Mouse (Mus musculus) stomach, embryonic 16.5 days (tissue): ENCODE data around the gene Clstn2. TPM values are rescaled to one million over a fixed set of nuclear protein-coding genes. Genes with fewer than 3 reads are reported as not detected.

Experiments used
- ATAC-seq: fragments of 200-750 bp; cut with Nextera tagmentation; 2 replicates; pipeline ENCODE4 v1.8.0; 2017; ENCODE audit warnings: moderate number of reproducible peaks, moderate TSS enrichment; ENCODE audit not compliant: insufficient read depth, low FRiP score
- H3K27ac ChIP-seq: fragments of 300-500 bp; sonication (generic); 2 replicates; pipeline ENCODE4 v1.5.1; 2014; ENCODE audit warnings: low read length
- H3K27me3 ChIP-seq: fragments of 300-500 bp; sonication (generic); 2 replicates; pipeline ENCODE4 v1.6.1; 2014; ENCODE audit warnings: low read length, control low read depth, mixed read lengths; ENCODE audit not compliant: control insufficient read depth, insufficient read depth
- H3K36me3 ChIP-seq: fragments of 300-500 bp; sonication (generic); 2 replicates; pipeline ENCODE4 v1.6.1; 2014; ENCODE audit warnings: low read length; ENCODE audit not compliant: control insufficient read depth, insufficient read depth
- H3K4me1 ChIP-seq: fragments of 300-500 bp; sonication (generic); 2 replicates; pipeline ENCODE4 v1.6.1; 2014; ENCODE audit warnings: low read length, control low read depth, mixed read lengths; ENCODE audit not compliant: control insufficient read depth, insufficient read depth
- H3K4me2 ChIP-seq: fragments of 300-500 bp; sonication (generic); 2 replicates; pipeline ENCODE4 v1.6.1; 2014; ENCODE audit warnings: low read depth, low read length, mixed read lengths
- H3K4me3 ChIP-seq: fragments of 300-500 bp; sonication (generic); replicated peaks from 2 replicates; pipeline ENCODE4 v1.5.1; 2014; ENCODE audit warnings: mild to moderate bottlenecking, low read length
- H3K9ac ChIP-seq: fragments of 300-500 bp; sonication (generic); 2 replicates; pipeline ENCODE4 v1.6.1; 2014; ENCODE audit warnings: low read length
- H3K9me3 ChIP-seq: fragments of 300-500 bp; sonication (generic); replicated peaks from 2 replicates; pipeline ENCODE4 v1.6.1; 2016; ENCODE audit warnings: low read length, control low read depth; ENCODE audit not compliant: control insufficient read depth
- WGBS: fragments of 180-500 bp; shearing (Covaris S2); extraction: QIAGEN DNeasy Blood & Tissue Kit; methylation state at CpG from one replicate; pipeline ENCODE4 v1.1.7; 2014; 5-methylcytosine and 5-hydroxymethylcytosine counted together
- polyA plus RNA-seq: library from polyadenylated mRNA; unstranded; fragments of >200 nt; fragmentation: Nextera tagmentation; extraction: Ambion mirVana; gene quantifications from 2 replicates; pipeline ENCODE4 v1.2.1, GENCODE M21; 2015

Clstn2 gene
- polyA plus RNA-seq, 1 experiment from 2014 or later, result 1.0 TPM

DNA sequence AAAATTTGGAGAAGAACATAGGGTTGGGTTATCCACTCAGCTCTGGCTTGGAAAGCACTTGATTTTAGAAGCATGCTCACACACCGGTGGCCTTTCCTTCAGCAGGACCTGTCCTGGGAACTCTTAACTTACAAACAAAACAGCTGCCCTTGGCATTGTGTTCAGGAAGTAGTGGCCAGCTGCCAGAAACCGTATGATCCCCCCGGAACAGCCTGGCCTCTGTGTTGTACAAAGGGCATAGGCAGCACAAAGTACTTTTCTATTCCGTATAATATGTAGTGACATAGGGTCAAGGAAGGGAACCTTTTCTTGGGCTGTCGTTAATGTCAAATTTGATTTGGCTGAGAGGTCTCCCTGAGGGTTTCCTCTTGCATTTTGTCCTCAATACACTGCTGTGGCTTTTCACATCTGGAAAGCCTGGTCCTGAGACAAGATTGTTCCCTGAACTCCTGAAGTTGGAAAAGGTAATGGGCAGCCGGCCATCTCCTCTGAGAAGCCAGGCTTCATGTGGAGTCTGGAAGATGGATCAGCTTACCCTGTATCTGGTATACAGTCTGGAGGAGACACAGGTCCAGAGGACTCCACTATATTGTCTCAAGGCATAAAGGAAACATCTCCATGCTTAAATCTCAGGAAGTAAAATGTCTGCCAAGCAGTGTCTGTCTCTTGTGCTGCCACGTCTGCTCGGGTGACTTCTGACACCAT is 494.8 kb downstream of the Clstn2 start:
- H3K4me3 ChIP-seq, result no peak overlapping the region
- no peak for ATAC-seq
- 59% methylated on average over 8 of the region's 8 CpGs for WGBS

DNA sequence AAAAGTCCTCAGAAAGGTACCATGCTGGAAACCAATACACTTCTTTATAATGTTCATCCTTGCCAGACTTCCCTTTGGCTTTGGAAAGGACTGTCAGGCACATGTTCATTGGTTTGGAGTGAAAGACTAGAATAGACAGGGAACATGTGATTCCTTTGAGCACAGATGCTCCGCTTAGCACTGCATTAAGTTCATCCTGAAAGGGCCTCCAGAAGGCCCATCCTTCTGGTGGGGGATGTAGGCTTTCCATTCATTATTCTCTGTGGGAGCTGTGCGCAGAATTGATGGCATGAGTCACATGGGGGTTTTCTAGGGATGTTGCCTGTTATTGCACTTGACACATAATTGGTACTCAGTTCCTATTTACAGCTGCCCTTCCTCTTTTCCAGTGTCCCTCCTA is 498.8 kb downstream of the Clstn2 start:
- no peaks in the 10 kb centered on the region for H3K36me3 ChIP-seq

More for the DNA sequence above, 494.8 kb downstream of the Clstn2 start:
- H3K9ac ChIP-seq, result no peak overlapping the region
- no peaks in the 10 kb centered on the region for H3K9me3 ChIP-seq
- H3K27ac ChIP-seq, result no peak overlapping the region
- no peak overlapping the region for H3K4me2 ChIP-seq
- H3K4me1 ChIP-seq, result 0 out of 2 replicates have a peak, but pooled peaks cover 3% of the 10 kb centered on the region
- H3K36me3 ChIP-seq, result no peaks in the 10 kb centered on the region
- no peaks in the 10 kb centered on the region for H3K27me3 ChIP-seq

DNA sequence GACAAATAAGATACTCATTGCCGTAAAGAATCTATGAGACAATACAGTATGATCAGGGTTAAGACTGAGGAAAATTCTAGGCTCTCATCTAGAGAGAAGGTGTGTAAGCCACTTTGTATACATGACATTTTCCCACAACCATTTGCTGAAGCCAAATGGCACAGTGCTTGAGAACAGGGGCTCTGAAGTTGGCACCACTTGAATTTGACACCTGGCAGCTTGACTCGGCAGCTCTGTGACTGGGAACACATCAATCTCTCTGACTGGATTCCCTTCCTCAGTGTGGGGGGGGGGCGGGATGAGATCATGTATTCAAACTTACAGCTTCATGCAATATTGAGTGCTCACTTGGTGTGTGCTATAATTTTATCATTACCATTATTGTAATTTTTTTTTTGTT is 499.7 kb downstream of the Clstn2 start:
- WGBS, result 63% methylated on average over 3 of the region's 3 CpGs
- H3K27ac ChIP-seq, result no peak overlapping the region

More for the DNA sequence above, 498.8 kb downstream of the Clstn2 start:
- ATAC-seq, result no peak
- Histone ChIP-seq H3K4me2 (no peak overlapping the region), H3K4me3 (no peak overlapping the region), H3K9ac (no peak overlapping the region), H3K9me3 (no peaks in the 10 kb centered on the region), H3K27ac (no peak overlapping the region), H3K4me1 (0 out of 2 replicates have a peak, but pooled peaks cover 3% of the 10 kb centered on the region), H3K27me3 (no peaks in the 10 kb centered on the region)
- 87% methylated on average over 2 of the region's 2 CpGs for WGBS

DNA sequence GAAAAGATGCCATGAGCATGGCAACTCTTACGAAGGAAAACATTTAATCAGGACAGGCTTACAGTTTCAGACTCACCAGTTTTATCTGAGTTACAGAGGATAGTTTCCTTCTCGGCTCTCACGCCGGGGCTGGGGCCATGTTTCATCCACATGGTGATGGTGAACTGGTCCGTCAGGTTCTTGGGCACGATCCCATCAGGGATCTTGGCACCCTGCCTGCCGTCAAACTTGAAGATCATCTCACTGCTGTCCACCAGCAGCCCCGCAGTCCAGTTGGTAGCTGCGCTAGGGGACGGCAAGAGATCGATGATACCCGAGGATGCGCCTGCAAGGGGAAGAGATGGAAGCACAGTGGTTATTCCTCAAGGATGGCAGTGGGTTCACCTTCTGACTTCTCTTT is 500.4 kb downstream of the Clstn2 start:
- no peak overlapping the region for H3K9ac ChIP-seq
- no peaks in the 10 kb centered on the region for H3K36me3 ChIP-seq
- H3K9me3 ChIP-seq, result no peaks in the 10 kb centered on the region
- H3K27me3 ChIP-seq, result no peaks in the 10 kb centered on the region
- WGBS, result 86% methylated on average over 13 of the region's 13 CpGs
- no peak overlapping the region for H3K4me2 ChIP-seq
- ATAC-seq, result no peak
- no peak overlapping the region for H3K27ac ChIP-seq
- H3K4me3 ChIP-seq, result no peak overlapping the region
- H3K4me1 ChIP-seq, result no peaks in the 10 kb centered on the region

More for the DNA sequence above, 499.7 kb downstream of the Clstn2 start:
- H3K9ac ChIP-seq, result no peak overlapping the region
- no peaks in the 10 kb centered on the region for H3K36me3 ChIP-seq
- H3K9me3 ChIP-seq, result no peaks in the 10 kb centered on the region
- 0 out of 2 replicates have a peak, but pooled peaks cover 3% of the 10 kb centered on the region for H3K4me1 ChIP-seq
- H3K4me3 ChIP-seq, result no peak overlapping the region
- H3K4me2 ChIP-seq, result no peak overlapping the region
- no peaks in the 10 kb centered on the region for H3K27me3 ChIP-seq
- no peak for ATAC-seq

DNA sequence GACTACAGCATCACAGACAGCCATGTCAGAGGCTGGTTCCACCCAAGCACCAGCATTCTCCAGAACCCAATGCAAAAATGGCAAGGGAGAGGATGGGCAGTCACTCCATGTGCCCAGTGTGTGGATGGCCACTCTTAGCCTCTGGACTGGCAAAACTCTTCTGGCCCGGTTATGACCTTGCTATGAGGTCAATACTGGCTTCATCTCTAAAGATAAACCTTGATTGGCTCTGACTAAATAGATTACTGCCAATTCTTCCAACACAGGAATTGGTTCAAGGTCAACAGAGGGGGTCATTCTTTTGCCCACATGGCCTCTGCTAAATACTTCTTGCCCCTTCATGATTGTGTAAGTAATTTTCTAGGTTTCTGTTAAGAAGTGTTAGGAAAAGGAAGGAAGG is 505.1 kb downstream of the Clstn2 start:
- WGBS, result 97% methylated on average over 1 of the region's 1 CpGs

DNA sequence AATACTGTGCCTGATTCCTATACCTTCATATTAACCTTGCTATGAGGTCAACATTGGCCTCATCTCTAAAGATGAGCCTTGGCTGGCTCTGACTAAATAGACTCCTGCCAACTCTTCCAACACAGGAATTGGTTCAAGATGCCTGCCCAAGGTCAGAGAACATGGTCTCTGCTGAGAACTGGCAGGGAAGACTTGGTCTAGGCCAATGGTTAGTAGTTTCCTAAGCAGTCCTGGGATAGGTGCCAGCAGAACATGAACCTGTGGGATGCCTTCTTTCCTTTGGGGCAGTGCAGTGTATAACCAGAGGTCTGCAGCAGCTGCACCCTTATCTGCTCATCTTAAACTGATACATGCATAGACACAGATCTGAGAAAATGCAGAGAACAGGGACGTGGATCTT is 505.7 kb downstream of the Clstn2 start:
- H3K4me3 ChIP-seq, result no peak overlapping the region
- no peaks in the 10 kb centered on the region for H3K27me3 ChIP-seq
- no peaks in the 10 kb centered on the region for H3K9me3 ChIP-seq
- 77% methylated on average over 1 of the region's 1 CpGs for WGBS
- no peaks in the 10 kb centered on the region for H3K36me3 ChIP-seq
- H3K4me1 ChIP-seq, result no peaks in the 10 kb centered on the region
- no peak for ATAC-seq
- no peak overlapping the region for H3K4me2 ChIP-seq
- no peak overlapping the region for H3K27ac ChIP-seq
- H3K9ac ChIP-seq, result no peak overlapping the region

More for the DNA sequence above, 505.1 kb downstream of the Clstn2 start:
- Histone ChIP-seq H3K4me1 (no peaks in the 10 kb centered on the region), H3K9ac (no peak overlapping the region), H3K9me3 (no peaks in the 10 kb centered on the region), H3K36me3 (no peaks in the 10 kb centered on the region), H3K4me2 (no peak overlapping the region), H3K4me3 (no peak overlapping the region), H3K27me3 (no peaks in the 10 kb centered on the region), H3K27ac (no peak overlapping the region)
- no peak for ATAC-seq

DNA sequence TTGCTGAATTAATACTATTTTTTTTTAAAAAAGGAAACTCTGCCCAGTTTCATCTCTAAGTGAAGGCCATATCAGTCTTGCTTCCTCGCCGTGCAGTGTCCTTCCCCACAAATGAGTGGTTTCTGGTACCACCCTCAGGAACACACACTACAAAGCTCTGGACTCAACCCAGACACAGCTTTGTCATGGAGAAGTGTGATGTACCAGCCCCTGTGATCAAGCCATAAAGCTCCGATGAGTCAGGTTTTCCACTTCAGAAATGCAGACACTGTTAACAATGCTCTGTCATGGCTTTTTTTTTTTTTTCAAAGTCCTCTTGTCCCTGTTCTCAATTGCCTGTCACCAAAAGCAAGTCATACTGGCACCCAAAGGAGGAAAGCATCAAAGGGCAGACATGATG is 507.4 kb downstream of the Clstn2 start:
- Histone ChIP-seq H3K27me3 (no peaks in the 10 kb centered on the region), H3K9me3 (no peaks in the 10 kb centered on the region), H3K9ac (no peak overlapping the region), H3K36me3 (no peaks in the 10 kb centered on the region), H3K4me1 (no peaks in the 10 kb centered on the region), H3K27ac (no peak overlapping the region), H3K4me2 (no peak overlapping the region), H3K4me3 (no peak overlapping the region)
- ATAC-seq, result no peak
- 82% methylated on average over 3 of the region's 3 CpGs for WGBS

DNA sequence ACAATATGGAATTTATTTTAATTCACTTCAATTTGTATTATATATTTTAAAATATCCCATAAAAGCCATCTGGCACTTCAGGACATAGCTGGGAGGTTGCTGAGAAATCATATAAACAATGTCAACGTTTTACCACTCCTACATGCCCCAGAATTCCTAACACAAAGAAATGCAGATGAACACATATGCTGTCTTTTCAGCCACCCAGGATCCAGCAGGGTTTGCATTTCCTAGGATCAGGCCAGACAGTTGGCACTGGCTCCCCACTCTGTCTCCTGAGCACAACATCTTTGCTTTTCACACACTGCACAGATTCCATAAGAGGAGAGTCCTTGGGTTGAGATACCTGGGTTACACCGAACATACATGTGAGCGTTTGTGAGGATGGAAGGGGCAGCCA is 508.1 kb downstream of the Clstn2 start:
- no peak overlapping the region for H3K4me2 ChIP-seq

DNA sequence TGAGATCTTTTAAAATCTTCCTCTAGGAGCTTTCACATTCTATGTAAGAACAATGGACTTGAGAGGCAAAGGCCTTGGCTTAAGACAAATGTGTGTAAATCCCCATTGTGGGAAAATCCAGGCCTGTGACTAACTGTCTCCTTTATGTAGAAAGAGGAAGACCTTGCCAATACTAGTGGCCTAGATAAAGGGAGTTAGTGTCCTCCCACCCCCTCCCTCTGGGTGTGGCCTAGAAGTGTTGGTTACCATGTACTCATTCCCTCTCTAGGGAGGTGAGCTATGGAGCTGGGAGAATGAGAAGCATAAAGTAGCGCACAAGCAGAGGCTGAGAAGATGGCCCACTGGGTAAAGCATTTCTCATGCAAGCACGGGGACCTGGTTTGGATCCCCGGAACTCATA is 512.2 kb downstream of the Clstn2 start:
- H3K4me1 ChIP-seq, result no peaks in the 10 kb centered on the region
- no peaks in the 10 kb centered on the region for H3K9me3 ChIP-seq
- H3K27me3 ChIP-seq, result no peaks in the 10 kb centered on the region
- no peak overlapping the region for H3K4me2 ChIP-seq
- no peak overlapping the region for H3K4me3 ChIP-seq
- H3K9ac ChIP-seq, result no peak overlapping the region
- 91% methylated on average over 3 of the region's 3 CpGs for WGBS
- ATAC-seq, result no peak
- H3K36me3 ChIP-seq, result no peaks in the 10 kb centered on the region
- no peak overlapping the region for H3K27ac ChIP-seq

More for the DNA sequence above, 508.1 kb downstream of the Clstn2 start:
- Histone ChIP-seq H3K9ac (no peak overlapping the region), H3K36me3 (no peaks in the 10 kb centered on the region), H3K9me3 (no peaks in the 10 kb centered on the region), H3K4me3 (no peak overlapping the region), H3K27me3 (no peaks in the 10 kb centered on the region), H3K27ac (no peak overlapping the region), H3K4me1 (no peaks in the 10 kb centered on the region)
- 67% methylated on average over 3 of the region's 3 CpGs for WGBS
- no peak for ATAC-seq
